Mouse (Mus musculus): ENCODE measurements around the gene Lrp5.

DNA sequence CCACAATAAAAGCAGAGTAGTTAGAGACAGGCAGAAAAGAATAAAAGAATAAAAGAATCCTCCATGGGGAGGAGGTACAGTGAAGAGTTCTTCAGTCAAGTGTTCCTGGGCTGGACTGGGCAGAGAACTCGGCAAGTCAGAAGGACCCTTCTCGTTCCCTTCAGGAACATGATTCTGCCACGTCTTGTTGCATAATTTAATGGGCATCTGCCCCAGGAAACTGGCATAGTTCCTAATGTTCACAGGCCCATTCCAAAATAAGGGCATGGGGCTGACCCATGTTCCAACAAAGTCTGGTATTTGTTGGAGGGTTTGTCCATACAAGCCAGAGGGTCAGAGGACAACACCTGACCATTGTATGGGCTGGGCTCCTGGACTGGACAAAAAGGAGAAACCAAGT, 8.6 kb upstream of the Lrp5 start:
- no peak for TF ChIP-seq POLR2A (IDR thresholded peaks at IDR 0.05; ENCODE audit: borderline replicate concordance, control insufficient read depth, low read depth, low read length)
- no peak for TF ChIP-seq CTCF (IDR thresholded peaks at IDR 0.05; ENCODE audit: control insufficient read depth, insufficient read depth, low read length)
